Comparison of ENCODE assay signal across 10 mouse cellular contexts in the genomic region with DNA sequence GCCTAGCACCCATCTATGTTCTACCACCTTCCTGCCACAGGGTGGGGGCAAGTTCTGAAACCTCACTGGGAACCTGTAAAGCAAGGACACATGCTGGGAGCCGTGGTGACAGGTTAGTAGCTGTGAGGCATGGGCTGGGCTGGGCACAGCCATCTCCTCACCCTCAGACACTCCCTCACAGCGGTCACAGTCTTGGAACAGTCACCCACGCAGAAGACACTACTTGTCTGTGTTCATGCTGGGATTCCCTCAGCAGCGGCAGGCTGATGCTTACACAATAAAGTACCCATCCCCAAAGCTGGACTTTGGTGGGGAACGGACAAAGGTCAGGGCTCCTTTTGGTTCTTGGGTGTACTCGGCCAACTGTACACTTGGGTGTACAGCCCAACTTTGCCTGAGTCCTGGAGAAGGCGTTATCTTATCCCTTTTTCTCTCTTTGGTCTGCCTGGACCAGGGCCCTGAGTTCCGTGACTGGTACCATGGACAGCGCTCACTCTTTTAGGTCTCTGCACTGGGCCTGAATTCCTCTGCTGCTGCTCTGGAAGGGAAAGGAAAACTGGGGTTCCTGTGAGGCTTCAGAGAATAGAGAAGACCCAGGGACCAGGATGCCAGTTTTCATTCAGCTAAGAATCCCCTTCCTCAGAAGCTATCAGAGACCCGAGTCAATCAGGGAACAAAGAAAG.
DNase-seq lines count a peak whose midpoint lies in the region; ATAC-seq and TF ChIP-seq lines count a peak whose summit lies in the region.
"Had no signal": no experiment of that assay in that cellular context is flagged by ENCODE, and none has a peak within 500 bp of the region (broad histone marks: within the 10 kb centered on the region; RNA-seq: fewer than 3 reads in every experiment).

No protein-coding gene starts in this region.

- peaks cover 51% of the 10 kb centered on the region for H3K27me3 ChIP-seq in heart, embryonic 10.5 days (ENCODE audit: insufficient read depth, poor library complexity, severe bottlenecking)
- H3K27me3 ChIP-seq in heart, adult 2 months (ENCODE audit: control insufficient read depth, insufficient read depth, low read length) = no peaks in the 10 kb centered on the region
- H3K27me3 ChIP-seq in embryonic facial prominence, embryonic 11.5 days (ENCODE audit: control insufficient read depth, insufficient read depth, low read length) = no peaks in the 10 kb centered on the region
- no peaks in the 10 kb centered on the region for H3K27me3 ChIP-seq in stomach, postnatal 0 days (ENCODE audit: control insufficient read depth, insufficient read depth, low read length)
- H3K27me3 ChIP-seq: liver, embryonic 15.5 days had no signal

- no peak for TF ChIP-seq CTCF in heart, adult 2 months (IDR thresholded peaks at IDR 0.05)
- TF ChIP-seq CTCF in stomach, postnatal 0 days (IDR thresholded peaks at IDR 0.05; ENCODE audit: low read depth) = no peak

- H3K4me3 ChIP-seq in heart, embryonic 10.5 days = no peak overlapping the region
- H3K4me3 ChIP-seq in heart, adult 2 months = no peak overlapping the region
- H3K4me3 ChIP-seq in embryonic facial prominence, embryonic 11.5 days (ENCODE audit: low read depth, low read length) = no peak overlapping the region
- no peak overlapping the region for H3K4me3 ChIP-seq in stomach, postnatal 0 days (ENCODE audit: low read depth, low read length)
- H3K4me3 ChIP-seq: liver, embryonic 15.5 days had no signal

- no peak for ATAC-seq in embryonic facial prominence, embryonic 11.5 days (replicated peaks; ENCODE audit: insufficient number of reproducible peaks, low FRiP score, low TSS enrichment, low read depth)
- no peak for ATAC-seq in stomach, postnatal 0 days (ENCODE audit: low FRiP score, low TSS enrichment)
- ATAC-seq: forebrain, embryonic 16.5 days had no signal

- H3K9me3 ChIP-seq in heart, embryonic 10.5 days = no peaks in the 10 kb centered on the region
- H3K9me3 ChIP-seq in embryonic facial prominence, embryonic 11.5 days (replicated peaks; ENCODE audit: control insufficient read depth, low read length) = no peaks in the 10 kb centered on the region
- no peaks in the 10 kb centered on the region for H3K9me3 ChIP-seq in stomach, postnatal 0 days (ENCODE audit: control insufficient read depth, low read length)
- H3K9me3 ChIP-seq: liver, embryonic 15.5 days had no signal

- H3K36me3 ChIP-seq in heart, embryonic 10.5 days = no peaks in the 10 kb centered on the region
- no peaks in the 10 kb centered on the region for H3K36me3 ChIP-seq in heart, adult 2 months (ENCODE audit: control insufficient read depth, insufficient read depth, low read length)
- H3K36me3 ChIP-seq in embryonic facial prominence, embryonic 11.5 days (replicated peaks; ENCODE audit: control insufficient read depth, insufficient read depth, low read depth, low read length) = no peaks in the 10 kb centered on the region
- H3K36me3 ChIP-seq in stomach, postnatal 0 days (ENCODE audit: control insufficient read depth, insufficient read depth, low read length) = no peaks in the 10 kb centered on the region
- H3K36me3 ChIP-seq: liver, embryonic 15.5 days had no signal

- peak; percentile 78 for DNase-seq in heart, embryonic 10.5 days (ENCODE audit: low spot score)
- no peak for DNase-seq in heart, adult 2 months
- peak; percentile 26 for DNase-seq in ovary, postnatal 14 days (ENCODE audit: low spot score)
- DNase-seq in ovary, postnatal 10 days (ENCODE audit: low spot score) = no peak
- peak; percentile 84 for DNase-seq in embryonic facial prominence, embryonic 11.5 days (ENCODE audit: low spot score)
- peak; percentile 45 for DNase-seq in stomach, postnatal 0 days (ENCODE audit: low spot score)
- no peak for DNase-seq in spleen, adult 12 weeks (ENCODE audit: low spot score)
- no peak for DNase-seq in thymus, postnatal 36 days

- intact Hi-C loops in heart, adult 2 months (cut with DNase I) = no loop called here

- no peak overlapping the region for H3K4me2 ChIP-seq in embryonic facial prominence, embryonic 11.5 days (ENCODE audit: low read depth, low read length)
- H3K4me2 ChIP-seq in stomach, postnatal 0 days (replicated peaks; ENCODE audit: low read depth) = no peak overlapping the region
- H3K4me2 ChIP-seq: liver, embryonic 15.5 days had no signal

- 45% methylated on average over 10 of the region's 10 CpGs for WGBS in heart, embryonic 10.5 days
- WGBS in heart, adult 2 months = 42% methylated on average over 10 of the region's 10 CpGs
- 52% methylated on average over 10 of the region's 10 CpGs for WGBS in embryonic facial prominence, embryonic 11.5 days
- 52% methylated on average over 10 of the region's 10 CpGs for WGBS in stomach, postnatal 0 days

- H3K79me2 ChIP-seq in heart, adult 2 months (replicated peaks; ENCODE audit: control insufficient read depth, insufficient read depth, low read length) = no peaks in the 10 kb centered on the region

- peaks cover 4% of the 10 kb centered on the region; the same call in 1 of the 2 replicates for H3K4me1 ChIP-seq in heart, embryonic 10.5 days
- no peaks in the 10 kb centered on the region for H3K4me1 ChIP-seq in heart, adult 2 months (ENCODE audit: control insufficient read depth, insufficient read depth, low read length)
- no peaks in the 10 kb centered on the region for H3K4me1 ChIP-seq in embryonic facial prominence, embryonic 11.5 days (ENCODE audit: control insufficient read depth, insufficient read depth, low read length)
- H3K4me1 ChIP-seq in stomach, postnatal 0 days (replicated peaks; ENCODE audit: control insufficient read depth, insufficient read depth) = no peaks in the 10 kb centered on the region

- TF ChIP-seq EP300 in heart, adult 2 months (IDR thresholded peaks at IDR 0.05; ENCODE audit: insufficient read depth, low read depth, low read length) = no peak
- TF ChIP-seq EP300 in stomach, postnatal 0 days (optimal IDR thresholded peaks at IDR 0.05) = no peak

- no peak for TF ChIP-seq POLR2A in heart, adult 2 months (IDR thresholded peaks at IDR 0.05; ENCODE audit: insufficient read depth, low read depth, low read length)

- H3K27ac ChIP-seq in heart, embryonic 10.5 days = no peak overlapping the region
- H3K27ac ChIP-seq in heart, adult 2 months = no peak overlapping the region
- no peak overlapping the region for H3K27ac ChIP-seq in embryonic facial prominence, embryonic 11.5 days (replicated peaks; ENCODE audit: low read depth, low read length)
- H3K27ac ChIP-seq in stomach, postnatal 0 days (replicated peaks) = no peak overlapping the region
- H3K27ac ChIP-seq: liver, embryonic 15.5 days had no signal

- no peak overlapping the region for H3K9ac ChIP-seq in heart, adult 2 months (ENCODE audit: low read depth, low read length)
- no peak overlapping the region for H3K9ac ChIP-seq in embryonic facial prominence, embryonic 11.5 days (replicated peaks; ENCODE audit: low read length)
- no peak overlapping the region for H3K9ac ChIP-seq in stomach, postnatal 0 days (ENCODE audit: low read length)
- H3K9ac ChIP-seq: liver, embryonic 15.5 days had no signal

Comparison
In these comparisons a context has a peak if more than half of its experiments do, and no peak if none do; other contexts are left out.
1. DNase-seq: peak in heart, embryonic 10.5 days (single experiment), ovary, postnatal 14 days (single experiment), embryonic facial prominence, embryonic 11.5 days (single experiment) and stomach, postnatal 0 days (single experiment); none in heart, adult 2 months (0 of 2), ovary, postnatal 10 days (single experiment), spleen, adult 12 weeks (single experiment) and thymus, postnatal 36 days (0 of 2).